Mouse (Mus musculus): ENCODE results near the gene Cux1.

Cux1 gene

GRCm38 (mm10) chr5:136475161-136475560, 92.1 kb downstream of the Cux1 start:
- CTCF ChIA-PET: no interaction called here

- CTCF ChIA-PET: no interaction called here
Observed at GRCm38 (mm10) chr5:136474086-136474485, 93.2 kb downstream of the Cux1 start.

- CTCF ChIA-PET: no interaction called here
Observed at GRCm38 (mm10) chr5:136473337-136473736, 94.0 kb downstream of the Cux1 start.

GRCm38 (mm10) chr5:136472846-136473245, 94.4 kb downstream of the Cux1 start:
- CTCF ChIA-PET: no interaction called here

GRCm38 (mm10) chr5:136470985-136471735, 96.1 kb downstream of the Cux1 start:
- CTCF ChIA-PET: interaction anchor here (0.6 kb wide), 1 partner anchor 51 kb away, joined by 9 read pairs; no protein-coding TSS in a partner anchor

- CTCF ChIA-PET: interaction anchor here (0.7 kb wide), 1 partner anchor 16 kb away, joined by 3 read pairs; no protein-coding TSS in a partner anchor
Observed at GRCm38 (mm10) chr5:136469301-136469700, 98.0 kb downstream of the Cux1 start.

- CTCF ChIA-PET: no interaction called here
Observed at GRCm38 (mm10) chr5:136467360-136467999, 99.8 kb downstream of the Cux1 start.

GRCm38 (mm10) chr5:136465770-136466406, 101.4 kb downstream of the Cux1 start:
- CTCF ChIA-PET: no interaction called here

GRCm38 (mm10) chr5:136465366-136465765, 101.9 kb downstream of the Cux1 start:
- CTCF ChIA-PET: no interaction called here

- CTCF ChIA-PET: no interaction called here
Observed at GRCm38 (mm10) chr5:136464849-136465248, 102.4 kb downstream of the Cux1 start.

GRCm38 (mm10) chr5:136464128-136464527, 103.2 kb downstream of the Cux1 start:
- CTCF ChIA-PET: interaction anchor here (0.6 kb wide), 1 partner anchor 501 kb away, joined by 5 read pairs; no protein-coding TSS in a partner anchor

- CTCF ChIA-PET: no interaction called here
Observed at GRCm38 (mm10) chr5:136462613-136463012, 104.7 kb downstream of the Cux1 start.

- CTCF ChIA-PET: no interaction called here
Observed at GRCm38 (mm10) chr5:136459901-136460300, 107.4 kb downstream of the Cux1 start.

- CTCF ChIA-PET: no interaction called here
Observed at GRCm38 (mm10) chr5:136458893-136459499, 108.3 kb downstream of the Cux1 start.

- CTCF ChIA-PET: interaction anchor here (0.7 kb wide), 1 partner anchor 267 kb away, joined by 3 read pairs; no protein-coding TSS in a partner anchor
Observed at GRCm38 (mm10) chr5:136458102-136458863, 109.0 kb downstream of the Cux1 start.

- CTCF ChIA-PET: no interaction called here
Observed at GRCm38 (mm10) chr5:136456395-136456794, 110.9 kb downstream of the Cux1 start.

GRCm38 (mm10) chr5:136452681-136453080, 114.6 kb downstream of the Cux1 start:
- CTCF ChIA-PET: interaction anchor here (0.8 kb wide), 1 partner anchor 16 kb away, joined by 3 read pairs; no protein-coding TSS in a partner anchor

GRCm38 (mm10) chr5:136449801-136450200, 117.5 kb downstream of the Cux1 start:
- CTCF ChIA-PET: interaction anchor here (0.6 to 0.7 kb wide), 2 partner anchors 459 to 762 kb away, joined by 11 to 16 read pairs; no protein-coding TSS in a partner anchor

GRCm38 (mm10) chr5:136445967-136446366, 121.3 kb downstream of the Cux1 start:
- CTCF ChIA-PET: interaction anchor here (0.8 kb wide), 1 partner anchor 17 kb away, joined by 3 read pairs; no protein-coding TSS in a partner anchor

- CTCF ChIA-PET: interaction anchor here (0.6 kb wide), 1 partner anchor 48 kb away, joined by 4 read pairs; no protein-coding TSS in a partner anchor
Observed at GRCm38 (mm10) chr5:136442238-136443187, 124.8 kb downstream of the Cux1 start.

Measured in spleen, embryonic (tissue).